Mouse (Mus musculus) neutrophil, adult 5-6 weeks (primary cell): ENCODE data around the gene Atp1b1. TPM values are rescaled to one million over a fixed set of nuclear protein-coding genes. Genes with fewer than 3 reads are reported as not detected.

ENCODE experiments used
- ATAC-seq: fragments of 151-379, 151-347 bp; 2 replicates; pipeline ENCODE4 v1.8.0; 2017; ENCODE audit warnings: mild to moderate bottlenecking, moderate TSS enrichment; ENCODE audit not compliant: insufficient number of reproducible peaks, poor library complexity, low FRiP score, severe bottlenecking; ENCODE audit errors: extremely low read depth
- total RNA-seq: library from RNA; stranded (forward); fragments of 200-1000 nt; gene quantifications from 2 replicates; pipeline ENCODE4 v1.2.3, GENCODE M21; 2017

Atp1b1 gene
- total RNA-seq, 1 experiment from 2014 or later, result 16.5 TPM

DNA sequence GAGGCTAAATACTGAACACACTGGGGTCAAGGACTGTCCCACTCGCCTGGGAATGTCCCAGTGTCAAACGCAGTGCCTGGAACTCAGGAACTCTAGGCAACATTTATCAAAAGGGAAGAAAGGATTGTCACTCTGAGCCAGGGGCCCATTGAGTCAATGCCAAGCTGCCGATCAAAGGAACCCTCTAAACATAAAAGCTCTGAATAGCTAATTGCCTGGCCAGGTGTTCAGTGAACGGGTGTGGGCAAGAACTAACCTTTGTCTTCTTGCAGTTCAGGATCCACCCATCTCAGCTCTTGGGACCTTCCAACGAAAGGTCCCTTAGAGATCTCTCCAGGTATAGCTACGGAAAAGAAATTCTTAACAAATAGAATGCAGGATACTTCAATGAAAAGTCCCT lies 12.8 kb upstream of the Atp1b1 start:
- no peak for ATAC-seq

DNA sequence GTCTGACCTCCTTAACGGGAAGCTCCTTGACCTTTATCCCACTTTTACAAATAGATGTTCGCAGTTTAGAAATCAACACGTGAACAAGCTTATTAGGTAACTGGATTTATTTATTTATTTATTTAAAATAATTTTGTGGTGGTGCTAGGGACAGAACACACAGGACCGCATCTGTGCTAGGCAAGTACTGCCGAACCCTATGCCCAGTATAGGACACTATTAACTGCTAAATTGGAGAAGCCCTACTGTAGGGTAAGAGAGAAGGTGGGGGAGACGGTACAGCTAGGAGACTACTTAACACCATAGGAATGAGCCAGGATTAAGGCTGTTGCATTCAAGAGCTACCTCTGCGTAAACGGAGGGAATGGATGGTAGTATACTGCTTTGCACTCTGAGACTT lies 10.2 kb upstream of the Atp1b1 start:
- ATAC-seq, result no peak

DNA sequence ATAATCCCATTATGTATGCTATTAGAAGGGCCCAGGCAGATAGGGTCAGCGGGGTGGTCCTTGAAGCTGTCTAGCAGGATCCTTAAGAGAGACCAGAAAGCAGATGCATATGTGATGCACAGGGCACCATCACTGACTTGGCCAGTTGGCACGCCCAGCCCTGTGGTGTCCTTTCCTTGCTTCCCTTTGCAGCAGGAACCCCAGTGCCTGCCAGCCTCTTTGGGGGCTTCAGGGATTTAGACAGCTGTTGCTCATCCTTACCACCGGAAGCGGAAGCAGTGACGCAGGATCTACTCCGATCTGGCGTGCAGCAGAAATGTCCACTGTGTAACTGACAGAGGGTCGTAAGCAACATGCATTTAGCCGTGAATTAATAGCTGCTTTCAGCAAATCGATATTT lies 9.3 kb upstream of the Atp1b1 start:
- ATAC-seq, result no peak

DNA sequence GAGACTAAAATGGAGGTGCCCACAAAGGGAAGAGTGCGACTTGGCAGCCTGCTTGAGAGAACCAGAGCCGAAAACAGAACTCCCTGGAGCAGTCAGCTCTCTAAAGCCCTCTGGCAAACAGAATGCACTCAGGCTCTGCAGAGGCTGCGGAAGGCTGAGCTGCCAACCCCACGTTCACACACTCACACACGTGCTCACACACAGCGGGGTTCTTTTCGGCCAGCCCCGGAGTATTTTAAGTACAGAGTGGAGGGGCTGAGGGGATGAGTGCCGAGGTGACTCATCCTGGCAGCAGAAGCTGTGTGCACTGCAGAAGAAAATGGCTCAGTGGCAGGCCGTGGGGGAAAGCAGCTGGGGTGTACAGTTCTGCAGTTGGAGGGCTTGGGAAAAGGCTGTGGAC lies 3.6 kb upstream of the Atp1b1 start:
- no peak for ATAC-seq

DNA sequence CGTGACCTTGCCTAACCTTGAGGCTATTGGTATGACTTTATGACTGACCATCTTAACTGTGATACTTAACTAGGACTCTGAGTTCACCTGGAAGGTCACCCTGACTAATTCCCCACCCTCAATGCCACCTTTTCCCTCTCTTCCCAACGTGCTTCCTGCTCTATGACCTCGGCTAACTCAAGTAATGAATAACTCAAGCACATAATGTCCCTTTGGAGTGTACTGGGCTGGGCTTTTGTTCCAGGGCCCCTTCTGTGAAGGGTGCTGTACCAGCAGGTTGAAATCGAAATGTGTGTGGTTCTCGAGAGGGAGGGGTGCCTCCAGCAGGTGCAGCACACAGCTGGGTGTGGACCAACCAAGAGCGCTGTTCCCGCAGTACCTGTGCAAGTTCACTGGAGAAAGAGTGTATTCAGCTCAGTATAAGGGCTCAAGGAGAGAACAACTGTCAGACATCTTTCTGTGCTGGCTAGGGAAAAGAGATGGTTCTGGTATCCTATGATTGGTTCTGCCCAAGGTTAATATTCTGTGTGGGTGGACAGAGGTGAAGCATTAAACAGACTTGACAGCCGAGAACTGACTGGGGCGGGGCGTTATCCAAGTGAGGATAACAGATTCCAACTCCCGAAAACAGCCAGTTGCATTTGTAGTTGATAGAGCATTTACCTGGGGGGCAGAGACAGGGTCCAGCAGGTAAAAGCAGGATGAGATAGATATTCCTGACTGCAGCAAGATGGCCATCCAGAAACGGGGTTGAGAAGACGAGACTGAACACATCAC lies 3.0 kb upstream of the Atp1b1 start:
- ATAC-seq, result no peak

DNA sequence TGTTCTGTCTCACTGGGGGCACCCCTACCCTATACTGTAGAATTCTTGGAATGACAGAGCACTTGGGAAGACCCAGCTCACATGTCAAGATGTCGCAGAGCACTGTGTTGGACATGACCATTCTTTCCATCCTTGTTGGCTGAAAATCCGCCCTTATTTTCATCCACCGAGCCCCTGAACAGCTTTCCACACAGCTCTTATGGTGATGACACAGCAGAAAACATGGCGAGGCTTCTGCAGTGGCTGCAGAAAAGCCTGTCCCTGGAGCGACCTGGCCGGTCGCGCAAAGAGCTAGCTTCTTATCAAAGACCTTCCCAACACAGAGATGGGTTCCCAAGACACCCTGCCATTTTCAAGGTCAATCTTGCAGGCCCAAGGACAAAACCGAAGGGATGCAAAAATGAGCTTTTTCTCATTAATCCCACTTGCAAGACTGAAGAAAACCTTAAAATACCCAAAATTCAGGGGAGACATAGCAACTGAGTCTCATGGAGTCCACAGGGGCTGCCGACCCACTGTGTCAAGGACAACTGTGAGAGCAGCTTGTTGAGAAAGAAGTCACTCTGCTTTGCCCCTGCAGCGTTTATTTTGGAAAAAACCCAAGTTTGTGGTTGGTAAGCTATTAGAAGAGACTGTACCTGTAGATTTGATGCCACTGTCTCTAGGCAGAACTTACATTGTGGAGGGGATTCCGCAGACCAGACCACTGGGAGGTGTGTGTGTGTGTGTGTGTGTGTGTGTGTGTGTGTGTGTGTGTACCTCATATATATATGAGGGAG lies 1.2 kb upstream of the Atp1b1 start:
- no peak for ATAC-seq

DNA sequence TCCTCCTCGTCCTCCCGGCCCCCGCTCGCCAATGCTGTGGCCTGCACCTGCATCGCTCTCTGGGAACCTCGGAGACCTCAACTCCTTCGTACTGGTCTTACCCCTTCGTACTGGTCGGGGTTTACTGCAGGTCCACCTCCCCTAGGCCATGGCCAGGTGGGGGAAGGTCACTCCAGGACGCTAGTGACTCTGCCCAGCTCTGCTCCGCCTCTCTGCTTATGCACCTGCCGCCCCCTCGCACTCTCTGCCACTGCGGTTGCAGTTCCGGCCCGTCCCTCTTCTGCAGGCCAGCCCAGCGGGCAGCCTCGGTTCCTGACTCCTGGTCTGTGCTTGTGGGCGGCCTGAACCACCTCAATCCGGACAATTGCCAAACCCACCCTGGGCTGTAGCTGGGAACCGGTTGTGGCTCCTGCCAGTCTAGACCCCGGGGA lies 481 bp upstream of the Atp1b1 start:
- ATAC-seq, result no peak; the same call in 1 of the 2 replicates

DNA sequence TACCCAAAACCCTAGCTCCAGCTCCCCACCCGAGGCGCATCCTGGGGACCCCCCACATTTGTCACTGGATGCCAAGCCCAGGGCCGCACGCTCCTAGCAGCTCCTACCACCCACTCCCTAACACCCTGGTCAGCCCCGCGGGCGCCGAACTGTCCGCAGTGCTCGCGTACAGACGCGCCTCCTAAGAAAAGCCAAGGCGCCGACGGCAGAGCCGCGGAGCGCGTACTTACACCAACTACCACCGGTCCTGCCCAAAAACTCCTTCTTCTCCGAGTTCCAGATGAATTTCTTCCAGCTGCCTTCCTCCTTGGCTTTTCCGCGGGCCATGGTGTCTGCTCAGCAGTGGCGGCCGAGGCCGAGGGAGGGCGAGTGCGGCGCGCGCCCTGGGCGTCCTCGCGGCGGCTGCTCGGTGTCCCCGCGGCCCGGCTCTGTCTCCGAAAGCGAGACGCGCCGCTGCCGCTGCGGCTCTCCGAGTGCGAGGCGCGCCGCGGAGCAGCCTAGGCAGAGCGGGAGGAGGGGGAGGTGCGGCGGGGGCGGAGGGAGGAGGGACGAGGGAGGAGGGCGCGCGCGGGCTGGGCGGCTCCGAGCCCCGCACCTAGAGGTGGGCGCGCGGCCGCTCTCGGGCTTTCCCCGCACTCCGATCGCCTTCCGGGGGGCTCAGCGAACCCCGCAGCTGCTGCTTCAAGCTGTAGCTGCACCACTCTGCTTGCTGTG lies 467 bp downstream of the Atp1b1 start:
- ATAC-seq, result no peak

DNA sequence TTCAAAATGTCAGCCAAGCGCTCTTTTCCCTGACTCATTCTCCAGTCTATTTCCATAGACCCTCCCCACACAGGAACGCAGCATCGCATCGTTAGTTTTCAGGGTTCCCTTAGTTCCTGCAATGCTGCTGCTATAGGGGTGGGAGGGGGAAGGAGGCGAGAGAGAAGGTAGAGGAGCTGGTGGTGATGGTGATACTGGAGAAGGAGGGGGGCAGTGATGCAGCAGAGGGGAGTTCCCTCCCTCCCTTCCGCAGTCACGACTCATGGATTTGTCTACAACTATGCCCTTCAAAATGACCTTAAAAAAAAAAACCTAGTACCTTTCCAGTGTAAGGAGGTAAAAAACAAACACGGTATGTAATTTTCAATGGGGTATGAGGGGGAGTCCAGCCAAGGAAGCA lies 1.4 kb downstream of the Atp1b1 start:
- no peak for ATAC-seq

DNA sequence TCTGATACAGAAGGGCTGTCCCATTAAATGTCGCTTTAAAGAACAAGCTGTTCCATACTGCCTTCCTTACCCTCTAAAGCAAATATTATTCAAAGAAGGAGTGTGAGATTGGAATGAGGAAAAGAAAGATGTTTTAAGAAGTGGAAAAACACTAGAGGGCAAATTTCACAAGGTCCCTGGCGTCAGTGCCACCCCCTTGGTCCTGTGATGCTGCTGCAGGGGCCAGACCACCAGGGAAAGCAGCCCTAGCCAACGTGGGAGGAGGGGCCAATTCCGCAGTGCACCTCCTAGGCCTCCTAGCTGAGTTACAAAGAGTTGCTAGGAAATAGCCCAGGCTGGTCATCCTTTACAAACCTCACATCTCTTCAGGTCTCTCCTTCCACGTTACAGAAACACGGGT lies 2.1 kb downstream of the Atp1b1 start:
- ATAC-seq, result no peak

DNA sequence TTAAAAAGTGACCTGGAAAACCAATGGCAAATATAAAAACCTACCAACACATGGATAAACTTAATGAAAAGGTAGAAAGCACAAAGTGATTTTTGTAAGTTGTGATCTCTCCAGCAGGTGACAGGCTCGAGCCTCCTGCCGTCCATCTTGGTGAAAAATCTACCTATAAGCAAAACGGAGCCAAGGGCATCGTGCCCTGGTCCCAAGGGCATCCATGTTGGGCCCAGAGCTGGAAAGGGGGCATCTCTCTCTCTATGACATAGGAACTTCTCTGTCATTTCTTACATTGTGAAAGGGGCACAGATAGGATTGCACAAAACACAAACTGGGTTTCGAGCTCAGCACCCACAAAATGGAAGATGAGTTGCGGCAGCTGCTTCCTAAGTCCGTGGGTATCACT lies 2.5 kb downstream of the Atp1b1 start:
- ATAC-seq, result no peak

DNA sequence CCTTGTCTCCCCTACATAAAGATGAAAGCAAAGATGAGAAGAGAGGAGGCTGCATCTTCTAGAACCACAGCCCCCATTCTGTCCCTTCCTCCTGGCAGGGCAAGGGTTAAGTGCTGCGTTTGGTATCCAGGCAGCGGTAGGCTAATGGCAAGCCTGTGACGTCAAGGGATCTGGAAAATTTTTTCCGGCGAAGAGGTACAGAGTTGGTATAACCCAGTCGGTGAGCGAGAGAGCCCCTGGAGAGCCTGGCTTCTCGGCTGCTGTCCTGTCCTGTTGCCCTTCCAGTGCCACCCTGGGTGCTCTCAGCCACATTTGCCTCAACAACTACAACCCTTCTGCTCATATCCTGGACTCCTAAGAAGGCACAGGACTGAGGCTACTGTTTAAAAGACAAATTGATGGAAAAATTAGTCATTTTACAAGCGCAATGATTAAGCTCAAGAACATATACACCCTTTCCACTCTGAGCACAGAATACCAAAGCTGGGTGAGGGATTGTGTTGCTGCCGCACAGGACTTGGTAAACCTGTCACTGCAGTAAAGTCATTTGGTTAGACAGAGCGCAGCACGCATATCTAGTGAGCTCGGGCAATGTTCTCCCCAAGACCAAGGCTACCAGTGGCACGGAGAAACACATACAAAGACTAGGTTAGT lies 3.3 kb downstream of the Atp1b1 start:
- ATAC-seq, result no peak

DNA sequence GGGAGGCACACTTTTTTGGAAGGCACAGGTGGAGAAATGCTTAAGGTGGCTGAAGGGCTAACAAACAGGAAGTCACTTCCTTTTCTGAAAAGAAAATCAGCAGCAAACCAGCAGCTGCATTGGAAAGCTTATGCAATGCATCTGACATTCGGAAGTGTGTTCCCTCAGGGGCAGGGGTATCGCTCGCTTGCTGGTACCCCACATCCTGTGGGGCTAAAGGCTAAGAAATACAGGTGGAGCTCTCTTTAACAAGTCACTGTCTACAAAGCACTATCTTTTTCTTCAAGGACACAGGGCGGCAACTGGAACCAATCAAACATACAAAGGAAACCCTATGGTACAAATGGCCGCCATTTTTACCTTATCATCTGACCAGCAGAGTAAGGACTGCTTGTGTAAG lies 4.4 kb downstream of the Atp1b1 start:
- ATAC-seq, result peak; percentile 13; the same call in 1 of the 2 replicates

DNA sequence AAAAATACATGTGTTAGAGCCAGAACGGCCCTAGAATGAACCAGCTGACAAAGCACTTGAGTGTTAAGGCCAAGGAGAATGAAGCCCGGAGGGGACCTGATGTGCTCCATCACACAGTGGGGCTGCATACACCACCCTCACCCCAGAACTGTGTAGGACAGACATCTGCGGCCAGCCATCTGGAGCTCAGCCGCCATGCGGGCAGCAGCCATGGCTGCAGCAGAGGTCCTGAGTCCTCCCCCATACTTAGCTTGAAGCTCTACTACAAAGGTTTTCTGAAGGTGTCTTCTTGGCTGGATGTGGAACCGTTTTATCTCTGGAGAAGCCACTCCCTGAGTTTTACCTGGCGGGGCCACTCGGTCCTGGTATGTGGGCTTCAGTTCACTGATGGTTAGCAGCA lies 5.0 kb downstream of the Atp1b1 start:
- no peak for ATAC-seq

DNA sequence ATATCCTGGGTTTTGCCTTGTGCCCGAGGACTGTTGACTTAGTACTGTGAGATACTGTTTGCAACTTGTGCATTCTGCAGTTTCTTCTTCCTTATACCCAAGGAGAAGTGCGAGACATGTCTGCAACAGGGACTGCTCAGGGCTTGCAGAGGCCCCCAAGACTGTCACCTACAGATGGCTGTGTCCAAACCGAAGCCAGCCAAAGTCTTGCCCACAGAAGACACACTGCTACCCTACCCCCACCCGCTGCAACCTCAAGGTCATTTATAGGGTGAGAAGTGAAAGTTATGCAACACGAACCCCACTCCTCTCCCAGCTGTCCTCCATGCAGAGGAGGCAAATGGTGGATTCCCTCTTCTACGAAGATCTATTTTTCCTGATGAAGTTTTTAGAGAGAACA lies 5.6 kb downstream of the Atp1b1 start:
- no peak for ATAC-seq

DNA sequence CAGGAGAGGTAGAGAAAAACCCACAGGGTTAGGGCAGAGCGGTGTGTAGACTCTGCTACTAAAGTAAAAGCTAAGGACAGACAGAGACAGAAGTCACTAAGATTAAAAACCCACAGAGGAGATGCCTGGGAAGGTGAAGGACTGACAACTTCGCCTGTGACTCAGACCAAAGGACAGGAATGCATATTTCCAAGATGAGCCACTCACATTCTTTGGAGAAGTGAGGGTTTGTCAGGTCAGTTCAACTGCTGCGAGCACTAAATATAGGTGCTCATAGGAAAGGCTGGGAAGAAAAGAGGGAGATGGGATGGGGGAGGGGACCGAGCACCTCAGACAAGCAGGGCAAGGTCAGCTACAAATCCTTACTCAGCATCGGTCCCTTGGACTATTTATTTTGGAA lies 6.8 kb downstream of the Atp1b1 start:
- ATAC-seq, result no peak

DNA sequence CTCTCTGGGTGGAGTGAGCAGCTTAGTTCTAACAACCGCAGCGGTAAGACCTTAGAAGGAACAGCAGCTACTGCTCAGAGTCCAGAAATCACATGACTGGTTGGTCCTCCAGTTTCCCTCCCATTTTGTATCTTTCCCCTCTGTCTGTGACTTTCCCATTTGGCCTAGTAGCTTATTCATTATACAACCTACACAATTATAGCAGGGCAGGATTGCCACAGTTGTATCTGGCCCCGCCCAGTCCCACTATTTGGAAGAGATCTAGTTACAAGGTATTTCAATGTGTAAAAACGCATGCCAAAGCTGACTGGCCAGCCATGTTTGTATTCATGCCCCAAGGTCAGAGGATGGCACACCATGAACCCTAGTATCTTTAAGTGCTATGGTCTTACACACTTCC lies 7.5 kb downstream of the Atp1b1 start:
- no peak for ATAC-seq

DNA sequence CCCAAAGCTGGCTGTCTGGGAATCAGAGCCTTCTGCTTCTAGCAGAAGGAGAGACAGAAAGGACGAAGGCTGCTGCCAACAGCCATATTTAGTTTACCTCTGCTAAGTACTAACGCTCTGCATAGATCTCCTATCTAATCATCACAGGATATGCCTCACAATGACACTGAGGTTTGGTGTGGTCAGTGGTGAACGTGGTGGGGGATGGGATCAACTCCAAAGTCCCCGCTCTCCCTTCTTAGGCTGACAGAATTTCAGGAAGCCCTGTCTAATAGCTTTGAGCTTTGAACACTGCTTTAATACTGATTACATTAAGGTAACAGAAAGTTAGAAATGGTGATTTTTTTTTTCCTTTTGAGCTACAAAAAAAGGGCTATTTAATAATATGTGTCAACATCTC lies 7.9 kb downstream of the Atp1b1 start:
- ATAC-seq, result no peak

DNA sequence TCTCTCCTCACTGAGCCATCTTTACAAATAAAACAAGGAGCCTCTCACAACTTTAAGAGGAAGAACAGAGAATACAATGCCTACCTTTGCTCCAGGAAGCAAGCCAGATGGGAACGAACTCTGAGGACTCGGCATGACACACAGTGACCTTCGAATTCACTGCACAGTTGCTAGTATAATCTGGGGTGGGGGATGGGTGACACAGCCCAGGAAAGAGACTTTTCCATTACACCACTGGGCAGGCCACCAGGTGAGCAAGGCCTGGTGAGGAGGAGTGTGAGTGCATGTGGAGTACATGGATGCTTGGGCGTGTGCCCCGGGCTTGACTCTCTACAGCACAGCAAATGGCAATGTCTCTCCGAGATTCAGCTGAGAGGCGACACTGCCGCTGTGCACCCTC lies 8.5 kb downstream of the Atp1b1 start:
- ATAC-seq, result no peak
